23 mouse cellular contexts compared by ENCODE assay signal in the genomic region with DNA sequence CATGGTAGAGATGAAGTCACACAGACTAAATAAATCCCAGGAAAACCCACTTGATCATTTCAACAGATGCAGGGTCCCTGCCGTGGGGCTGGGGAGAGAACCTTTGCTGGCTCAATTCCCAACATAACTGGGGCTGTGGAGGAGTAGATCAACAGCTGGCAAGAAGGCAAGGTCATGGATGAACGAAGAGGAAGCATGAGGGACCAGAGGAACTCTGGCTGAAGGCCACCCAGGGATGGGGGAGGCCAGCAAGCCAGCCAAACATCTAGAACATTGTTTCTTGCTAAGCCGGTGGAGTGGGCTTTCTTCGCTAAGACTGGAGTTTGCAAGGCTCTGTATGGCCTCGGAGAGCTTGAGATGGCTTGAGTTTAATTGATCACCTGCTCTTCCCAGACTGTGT. TPM values are rescaled to one million over a fixed set of nuclear protein-coding genes. Genes with fewer than 3 reads are reported as not detected.
DNase-seq lines count a peak whose midpoint lies in the region; ATAC-seq and TF ChIP-seq lines count a peak whose summit lies in the region.
"Had no signal": no experiment of that assay in that cellular context is flagged by ENCODE, and none has a peak within 500 bp of the region (broad histone marks: within the 10 kb centered on the region; RNA-seq: fewer than 3 reads in every experiment).

No protein-coding gene starts in this region.

- H3K9me3 ChIP-seq in embryonic facial prominence, embryonic 14.5 days (ENCODE audit: control insufficient read depth, low read length), result no peaks in the 10 kb centered on the region
- H3K9me3 ChIP-seq in embryonic facial prominence, embryonic 10.5 days, result no peaks in the 10 kb centered on the region
- H3K9me3 ChIP-seq in kidney, embryonic 14.5 days (ENCODE audit: control insufficient read depth, low read length), result no peaks in the 10 kb centered on the region
- no peaks in the 10 kb centered on the region for H3K9me3 ChIP-seq in limb, embryonic 14.5 days (ENCODE audit: control insufficient read depth, low read length)
- H3K9me3 ChIP-seq: embryonic facial prominence, embryonic 12.5 days; heart, embryonic 13.5 days; hindbrain, embryonic 10.5 days; liver, embryonic 13.5 days; lung, embryonic 15.5 days had no signal

- peak; percentile 64 for ATAC-seq in embryonic facial prominence, embryonic 14.5 days (ENCODE audit: low read depth)
- ATAC-seq in kidney, embryonic 14.5 days (ENCODE audit: low FRiP score, low TSS enrichment), result no peak
- no peak for ATAC-seq in limb, embryonic 14.5 days (ENCODE audit: low FRiP score, low read depth)
- ATAC-seq: midbrain, embryonic 16.5 days had no signal

- peak; percentile 74 for DNase-seq in embryonic facial prominence, embryonic 14.5 days (ENCODE audit: low spot score)
- DNase-seq in embryonic facial prominence, embryonic 10.5 days (ENCODE audit: low spot score), result no peak
- DNase-seq in kidney, postnatal 4 days, result peak; percentile 44 to 67
- peak; percentile 37 for DNase-seq in NIH3T3 (ENCODE audit: low read depth)
- DNase-seq in limb, embryonic 14.5 days (ENCODE audit: low spot score), result peak; percentile 66
- DNase-seq in frontal cortex, postnatal 14 days (ENCODE audit: low spot score in 2 of 2), result no peak
- no peak for DNase-seq in layer of hippocampus, adult 18-20 months (ENCODE audit: low spot score in 2 of 2)
- DNase-seq: cerebellum, adult 11-12 months; forebrain, postnatal 0 days; gastrocnemius, postnatal 36 days; kidney, adult 8-10 months; left cerebral cortex, postnatal 4 days; liver, embryonic 13.5 days; thymus, postnatal 25 days had no signal

- H3K27ac ChIP-seq in embryonic facial prominence, embryonic 14.5 days (replicated peaks; ENCODE audit: low read depth, low read length), result no peak overlapping the region
- H3K27ac ChIP-seq in embryonic facial prominence, embryonic 10.5 days (replicated peaks), result no peak overlapping the region
- H3K27ac ChIP-seq in kidney, embryonic 14.5 days (ENCODE audit: low read depth, low read length), result no peak overlapping the region
- H3K27ac ChIP-seq in limb, embryonic 14.5 days (replicated peaks; ENCODE audit: low read depth, low read length), result no peak overlapping the region
- H3K27ac ChIP-seq: embryonic facial prominence, embryonic 12.5 days; heart, embryonic 13.5 days; hindbrain, embryonic 10.5 days; layer of hippocampus, adult 2 months; liver, embryonic 13.5 days; lung, embryonic 15.5 days; macrophage; stomach, postnatal 0 days had no signal

- no peaks in the 10 kb centered on the region for H3K36me3 ChIP-seq in embryonic facial prominence, embryonic 14.5 days (ENCODE audit: control insufficient read depth, insufficient read depth, low read length)
- no peaks in the 10 kb centered on the region for H3K36me3 ChIP-seq in embryonic facial prominence, embryonic 10.5 days (replicated peaks)
- no peaks in the 10 kb centered on the region for H3K36me3 ChIP-seq in kidney, embryonic 14.5 days (ENCODE audit: control insufficient read depth, insufficient read depth, low read length)
- H3K36me3 ChIP-seq in limb, embryonic 14.5 days (ENCODE audit: control insufficient read depth, insufficient read depth, low read length), result no peaks in the 10 kb centered on the region
- H3K36me3 ChIP-seq: embryonic facial prominence, embryonic 12.5 days; heart, embryonic 13.5 days; hindbrain, embryonic 10.5 days; liver, embryonic 13.5 days; lung, embryonic 15.5 days had no signal

- peaks cover 9% of the 10 kb centered on the region for H3K4me1 ChIP-seq in embryonic facial prominence, embryonic 14.5 days (ENCODE audit: control insufficient read depth, insufficient read depth, low read length)
- H3K4me1 ChIP-seq in embryonic facial prominence, embryonic 10.5 days, result peaks cover 44% of the 10 kb centered on the region
- H3K4me1 ChIP-seq in kidney, embryonic 14.5 days (ENCODE audit: control insufficient read depth, insufficient read depth, low read length), result peaks cover 10% of the 10 kb centered on the region; the same call in 1 of the 2 replicates
- H3K4me1 ChIP-seq in limb, embryonic 14.5 days (ENCODE audit: control insufficient read depth, insufficient read depth, low read length), result peaks cover 25% of the 10 kb centered on the region
- H3K4me1 ChIP-seq: liver, embryonic 13.5 days; lung, embryonic 15.5 days had no signal

- no peak for TF ChIP-seq POLR2A in limb, embryonic 14.5 days (IDR thresholded peaks at IDR 0.05; ENCODE audit: borderline replicate concordance, extremely low read depth, insufficient read depth, insufficient read length)

- H3K4me3 ChIP-seq in embryonic facial prominence, embryonic 14.5 days (ENCODE audit: low read depth, low read length), result no peak overlapping the region
- no peak overlapping the region for H3K4me3 ChIP-seq in embryonic facial prominence, embryonic 10.5 days
- H3K4me3 ChIP-seq in kidney, embryonic 14.5 days (ENCODE audit: low read length), result no peak overlapping the region
- H3K4me3 ChIP-seq in limb, embryonic 14.5 days (replicated peaks; ENCODE audit: low read length), result no peak overlapping the region
- H3K4me3 ChIP-seq: embryonic facial prominence, embryonic 12.5 days; heart, embryonic 13.5 days; hindbrain, embryonic 10.5 days; layer of hippocampus, adult 2 months; liver, embryonic 13.5 days; lung, embryonic 15.5 days had no signal

- no peak overlapping the region for H3K4me2 ChIP-seq in embryonic facial prominence, embryonic 14.5 days (ENCODE audit: low read depth, low read length)
- H3K4me2 ChIP-seq in kidney, embryonic 14.5 days (replicated peaks; ENCODE audit: low read depth, low read length), result no peak overlapping the region
- no peak overlapping the region for H3K4me2 ChIP-seq in limb, embryonic 14.5 days (replicated peaks; ENCODE audit: low read depth, low read length, severe bottlenecking)
- H3K4me2 ChIP-seq: embryonic facial prominence, embryonic 12.5 days; heart, embryonic 13.5 days; liver, embryonic 13.5 days; lung, embryonic 15.5 days had no signal

- no peaks in the 10 kb centered on the region for H3K27me3 ChIP-seq in embryonic facial prominence, embryonic 14.5 days (replicated peaks; ENCODE audit: control insufficient read depth, insufficient read depth, low read length)
- no peaks in the 10 kb centered on the region; the same call in 1 of the 2 replicates for H3K27me3 ChIP-seq in embryonic facial prominence, embryonic 10.5 days (replicated peaks; ENCODE audit: low read depth, poor library complexity, severe bottlenecking)
- no peaks in the 10 kb centered on the region for H3K27me3 ChIP-seq in kidney, embryonic 14.5 days (ENCODE audit: control insufficient read depth, insufficient read depth, low read length)
- no peaks in the 10 kb centered on the region for H3K27me3 ChIP-seq in limb, embryonic 14.5 days (ENCODE audit: control insufficient read depth, insufficient read depth, low read length)
- H3K27me3 ChIP-seq: embryonic facial prominence, embryonic 12.5 days; liver, embryonic 13.5 days; lung, embryonic 15.5 days had no signal

- no peak overlapping the region for H3K9ac ChIP-seq in embryonic facial prominence, embryonic 14.5 days (ENCODE audit: low read depth, low read length)
- H3K9ac ChIP-seq in kidney, embryonic 14.5 days (ENCODE audit: low read depth, low read length), result no peak overlapping the region
- no peak overlapping the region for H3K9ac ChIP-seq in limb, embryonic 14.5 days (ENCODE audit: low read depth, low read length, severe bottlenecking)
- H3K9ac ChIP-seq: embryonic facial prominence, embryonic 12.5 days; forebrain, postnatal 0 days; heart, embryonic 13.5 days; liver, embryonic 13.5 days; lung, embryonic 15.5 days had no signal

- WGBS in embryonic facial prominence, embryonic 14.5 days, result 54% methylated on average over 5 of the region's 5 CpGs
- WGBS in embryonic facial prominence, embryonic 10.5 days, result 88% methylated on average over 5 of the region's 5 CpGs
- WGBS in kidney, embryonic 14.5 days, result 47% methylated on average over 5 of the region's 5 CpGs
- WGBS in limb, embryonic 14.5 days, result 75% methylated on average over 5 of the region's 5 CpGs

RNA-seq across cellular contexts. Expression of a gene that starts 20.3 kb away (rescaled TPM):
- polyA plus RNA-seq in embryonic facial prominence, embryonic 14.5 days (2014; fragmentation: Nextera tagmentation; extraction: Ambion mirVana), result 182 and 196 TPM in 2 replicates
- polyA plus RNA-seq in embryonic facial prominence, embryonic 10.5 days (2016; fragmentation: Nextera tagmentation; extraction: Ambion mirVana), result 40.0 and 46.9 TPM in 2 replicates
- polyA plus RNA-seq in kidney, embryonic 14.5 days (2014; fragmentation: Nextera tagmentation; extraction: Ambion mirVana), result 58.7 and 102 TPM in 2 replicates
- 175 and 202 TPM in 2 replicates for polyA plus RNA-seq in limb, embryonic 14.5 days (2012; rRNA removed)
- polyA plus RNA-seq in limb, embryonic 14.5 days (2014; fragmentation: Nextera tagmentation; extraction: Ambion mirVana), result 202 and 223 TPM in 2 replicates
- 100 to 1,000 TPM; 201 to 256 TPM for total RNA-seq in layer of hippocampus, adult 18-20 months (2021)

RNA-seq across cellular contexts. Expression of a gene that starts 26.0 kb away (rescaled TPM):
- 11.8 and 14.2 TPM in 2 replicates for polyA plus RNA-seq in embryonic facial prominence, embryonic 14.5 days (2014; fragmentation: Nextera tagmentation; extraction: Ambion mirVana)
- 0.86 and 0.88 TPM in 2 replicates for polyA plus RNA-seq in embryonic facial prominence, embryonic 10.5 days (2016; fragmentation: Nextera tagmentation; extraction: Ambion mirVana)
- polyA plus RNA-seq in kidney, embryonic 14.5 days (2014; fragmentation: Nextera tagmentation; extraction: Ambion mirVana), result 11.8 and 13.0 TPM in 2 replicates
- 13.7 and 19.7 TPM in 2 replicates for polyA plus RNA-seq in limb, embryonic 14.5 days (2012; rRNA removed)
- polyA plus RNA-seq in limb, embryonic 14.5 days (2014; fragmentation: Nextera tagmentation; extraction: Ambion mirVana), result 8.2 and 8.7 TPM in 2 replicates
- 10 to 100 TPM; 18.3 to 18.8 TPM for total RNA-seq in layer of hippocampus, adult 18-20 months (2021)

RNA-seq across cellular contexts. Expression of a gene that starts 33.6 kb away (rescaled TPM):
- 0.63 and 1.2 TPM in 2 replicates for polyA plus RNA-seq in embryonic facial prominence, embryonic 14.5 days (2014; fragmentation: Nextera tagmentation; extraction: Ambion mirVana)
- 0.13 and 0.56 TPM in 2 replicates for polyA plus RNA-seq in embryonic facial prominence, embryonic 10.5 days (2016; fragmentation: Nextera tagmentation; extraction: Ambion mirVana)
- 0.41 and 0.42 TPM in 2 replicates for polyA plus RNA-seq in kidney, embryonic 14.5 days (2014; fragmentation: Nextera tagmentation; extraction: Ambion mirVana)
- 0.69 and 0.85 TPM in 2 replicates for polyA plus RNA-seq in limb, embryonic 14.5 days (2012; rRNA removed)
- polyA plus RNA-seq in limb, embryonic 14.5 days (2014; fragmentation: Nextera tagmentation; extraction: Ambion mirVana), result 1.3 and 1.6 TPM in 2 replicates
- total RNA-seq in layer of hippocampus, adult 18-20 months (2021), result 1 to 10 TPM in 1 of 2 experiments, under 1 TPM in 1; 0.61 to 1.2 TPM
- polyA plus RNA-seq: liver, embryonic 13.5 days had no signal

RNA-seq across cellular contexts. Expression of a gene that starts 43.0 kb away (rescaled TPM):
- polyA plus RNA-seq in embryonic facial prominence, embryonic 14.5 days (2014; fragmentation: Nextera tagmentation; extraction: Ambion mirVana), result 30.8 and 30.9 TPM in 2 replicates
- polyA plus RNA-seq in embryonic facial prominence, embryonic 10.5 days (2016; fragmentation: Nextera tagmentation; extraction: Ambion mirVana), result 20.2 and 20.8 TPM in 2 replicates
- polyA plus RNA-seq in kidney, embryonic 14.5 days (2014; fragmentation: Nextera tagmentation; extraction: Ambion mirVana), result 19.0 and 24.1 TPM in 2 replicates
- polyA plus RNA-seq in limb, embryonic 14.5 days (2012; rRNA removed), result 47.7 and 61.8 TPM in 2 replicates
- 29.3 and 35.3 TPM in 2 replicates for polyA plus RNA-seq in limb, embryonic 14.5 days (2014; fragmentation: Nextera tagmentation; extraction: Ambion mirVana)
- total RNA-seq in layer of hippocampus, adult 18-20 months (2021), result 10 to 100 TPM; 41.4 to 44.8 TPM

RNA-seq across cellular contexts. Expression of a gene that starts 52.1 kb away (rescaled TPM):
- polyA plus RNA-seq in embryonic facial prominence, embryonic 14.5 days (2014; fragmentation: Nextera tagmentation; extraction: Ambion mirVana), result 14.3 and 15.9 TPM in 2 replicates
- 2.6 and 3.4 TPM in 2 replicates for polyA plus RNA-seq in embryonic facial prominence, embryonic 10.5 days (2016; fragmentation: Nextera tagmentation; extraction: Ambion mirVana)
- 2.8 and 4.0 TPM in 2 replicates for polyA plus RNA-seq in kidney, embryonic 14.5 days (2014; fragmentation: Nextera tagmentation; extraction: Ambion mirVana)
- polyA plus RNA-seq in limb, embryonic 14.5 days (2012; rRNA removed), result 12.5 and 16.0 TPM in 2 replicates
- polyA plus RNA-seq in limb, embryonic 14.5 days (2014; fragmentation: Nextera tagmentation; extraction: Ambion mirVana), result 10.3 and 12.4 TPM in 2 replicates
- 1 to 10 TPM; 2.0 to 2.9 TPM for total RNA-seq in layer of hippocampus, adult 18-20 months (2021)

Comparison
In these comparisons a context has a peak if more than half of its experiments do, and no peak if none do; other contexts are left out.
1. DNase-seq: peak in embryonic facial prominence, embryonic 14.5 days (single experiment), kidney, postnatal 4 days (2 of 2), NIH3T3 (single experiment) and limb, embryonic 14.5 days (single experiment); none in embryonic facial prominence, embryonic 10.5 days (single experiment), frontal cortex, postnatal 14 days (0 of 2) and layer of hippocampus, adult 18-20 months (0 of 2).